Mouse (Mus musculus) left cerebral cortex, postnatal 14 days (tissue): Measurements from ENCODE around the gene Camkk1. TPM values are rescaled to one million over a fixed set of nuclear protein-coding genes. Genes with fewer than 3 reads are reported as not detected.

Experiments
- DNase-seq, 2 experiments: peaks; one replicate each; pipeline ENCODE4 v3.0.0; 2021 to 2022; ENCODE audit warnings: low spot score in 2 of 2, mixed read lengths in 1 of 2
- intact Hi-C: fragments of 180-260 bp; cut with DNase I; formaldehyde crosslinking; loops from one replicate; pipeline ENCODE4 v1.15.1; 2025
- long read RNA-seq, 2 experiments: library from polyadenylated mRNA; stranded (forward); transcript quantifications; one replicate each; pipeline ENCODE4 v2.0.0; 2021
- total RNA-seq, 2 experiments: library from RNA; stranded (reverse); gene quantifications; 2 replicates each; pipeline ENCODE4 v1.2.3; 2021

The Camkk1 gene
- 10 to 100 TPM; 47.2 to 53.4 TPM for total RNA-seq
- long read RNA-seq, experiment 1, transcript Camkk1-201 (16 exons, 3,424 nt), result major isoform, 78 of 104 reads
- long read RNA-seq, experiment 1, transcript Camkk1-203 (15 exons, 3,717 nt), result minor isoform, 5 of 104 reads
- long read RNA-seq, experiment 1, partial matches to known transcripts, result 4 of 104 reads
- long read RNA-seq, experiment 1, other reads (novel, unspliced or antisense), result 17 of 104 reads
- long read RNA-seq, experiment 2, transcript Camkk1-201 (16 exons, 3,424 nt), result major isoform, 57 of 110 reads
- long read RNA-seq, experiment 2, transcript Camkk1-203 (15 exons, 3,717 nt), result minor isoform, 14 of 110 reads
- long read RNA-seq, experiment 2, partial matches to known transcripts, result 10 of 110 reads
- long read RNA-seq, experiment 2, other reads (novel, unspliced or antisense), result 29 of 110 reads

DNA sequence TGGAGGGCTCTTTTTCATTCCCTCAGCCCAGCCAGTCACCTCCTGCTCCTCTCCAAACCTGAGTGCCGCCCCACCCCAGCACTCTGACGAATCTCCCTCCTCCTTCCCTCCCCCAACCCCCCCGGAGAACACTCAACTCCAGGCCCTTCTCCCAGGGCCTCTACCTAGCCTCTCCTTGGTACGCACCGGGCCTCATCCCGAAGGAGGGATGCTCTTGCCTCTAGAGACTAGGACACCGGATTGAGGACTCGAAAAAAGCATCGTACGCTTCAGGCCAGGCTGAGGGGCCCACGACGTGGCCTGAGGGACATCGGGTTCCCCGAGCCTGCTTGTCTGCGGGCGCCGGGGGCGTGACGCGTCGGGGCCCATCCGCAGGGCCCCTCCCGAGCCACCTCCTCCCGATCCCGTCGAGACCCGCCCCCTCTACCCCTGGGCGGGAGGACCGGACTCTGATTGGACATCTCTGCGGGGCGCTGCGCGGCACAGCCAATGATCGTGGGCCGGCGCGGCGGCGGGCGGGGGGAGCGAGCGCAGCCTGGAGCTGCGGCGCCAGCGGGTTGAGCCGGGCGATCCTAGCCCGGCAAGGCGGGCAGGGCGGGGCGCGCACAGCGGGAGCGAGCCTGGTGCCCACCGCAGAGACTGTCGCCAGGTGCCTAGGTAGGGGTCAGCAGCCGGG lies at the start of gene Camkk1:
Camkk1 (plus strand) TSS at position 538 of the 676 bp plus-strand sequence.
- DNase-seq, result peak; percentile 95
- intact Hi-C loops, result no loop called here

DNA sequence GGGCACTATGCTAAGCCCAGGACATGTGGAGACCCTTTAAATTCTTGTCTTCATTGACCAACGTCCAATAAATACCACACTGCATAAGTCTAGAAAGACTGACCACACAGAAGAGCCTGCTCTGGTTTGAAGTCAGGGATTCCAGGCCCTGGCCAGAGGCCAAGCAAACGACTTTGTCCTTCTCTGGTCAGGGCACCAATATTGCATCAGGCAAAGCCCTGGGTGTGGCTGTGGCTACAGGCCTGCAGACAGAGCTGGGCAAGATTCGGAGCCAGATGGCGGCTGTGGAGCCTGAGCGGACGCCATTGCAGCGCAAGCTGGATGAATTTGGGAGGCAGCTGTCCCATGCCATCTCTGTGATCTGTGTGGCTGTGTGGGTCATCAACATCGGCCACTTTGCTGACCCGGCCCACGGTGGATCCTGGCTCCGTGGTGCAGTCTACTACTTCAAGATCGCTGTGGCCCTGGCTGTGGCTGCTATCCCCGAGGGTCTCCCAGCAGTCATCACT lies 43.8 kb upstream of the Camkk1 start:
- intact Hi-C loops, result no loop called here
- no peak for DNase-seq

- intact Hi-C loops, result no loop called here
- DNase-seq, result no peak
Measured at GRCm38 (mm10) chr11:72982516-72982915, 36.3 kb upstream of the Camkk1 start.

GRCm38 (mm10) chr11:72983283-72983682 lies 35.5 kb upstream of the Camkk1 start:
- intact Hi-C loops, result no loop called here

GRCm38 (mm10) chr11:72986745-72987144 lies 32.1 kb upstream of the Camkk1 start:
- intact Hi-C loops, result no loop called here
- no peak for DNase-seq

More at GRCm38 (mm10) chr11:72983283-72983682, 35.5 kb upstream of the Camkk1 start:
- no peak for DNase-seq

GRCm38 (mm10) chr11:72987234-72987633 lies 31.6 kb upstream of the Camkk1 start:
- DNase-seq, result no peak
- intact Hi-C loops, result no loop called here

DNA sequence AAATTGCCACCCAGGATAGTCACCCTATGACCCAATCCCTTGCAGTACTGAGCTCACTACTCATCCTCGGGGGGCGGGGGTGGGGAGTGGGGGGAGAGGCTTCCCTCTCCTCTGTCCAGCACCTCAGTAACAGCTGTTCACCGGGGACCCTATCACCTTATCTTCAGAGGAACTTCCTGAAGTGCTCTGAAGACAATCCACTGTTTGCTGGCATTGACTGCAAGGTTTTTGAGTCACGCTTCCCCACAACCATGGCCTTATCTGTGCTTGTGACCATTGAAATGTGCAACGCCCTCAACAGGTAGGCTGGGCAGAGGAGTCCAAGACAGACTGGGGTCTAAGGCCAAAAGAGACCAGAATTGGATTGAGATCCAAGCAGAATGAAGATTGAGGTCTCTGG lies 31.0 kb upstream of the Camkk1 start:
- DNase-seq, result no peak
- intact Hi-C loops, result no loop called here

GRCm38 (mm10) chr11:72989044-72989443 lies 29.8 kb upstream of the Camkk1 start:
- no peak for DNase-seq
- intact Hi-C loops, result no loop called here

GRCm38 (mm10) chr11:72990688-72991087 lies 28.1 kb upstream of the Camkk1 start:
- intact Hi-C loops, result loop anchor here (5.0 kb wide), 1 partner anchor 48 kb away; no protein-coding TSS in a partner anchor
- no peak for DNase-seq

- intact Hi-C loops, result loop anchor here (5.0 kb wide), 1 partner anchor 50 kb away; no protein-coding TSS in a partner anchor
- no peak for DNase-seq
Measured at GRCm38 (mm10) chr11:72991961-72992360, 26.8 kb upstream of the Camkk1 start.

- no peak for DNase-seq
- intact Hi-C loops, result no loop called here
Measured at GRCm38 (mm10) chr11:72996346-72996745, 22.5 kb upstream of the Camkk1 start.

- DNase-seq, result no peak
- intact Hi-C loops, result no loop called here
Measured at GRCm38 (mm10) chr11:72996781-72997180, 22.0 kb upstream of the Camkk1 start.

- intact Hi-C loops, result no loop called here
Measured at GRCm38 (mm10) chr11:72997529-72998326, 21.1 kb upstream of the Camkk1 start.

GRCm38 (mm10) chr11:72998771-72999170 lies 20.0 kb upstream of the Camkk1 start, which contains the start of gene P2rx1:
P2rx1 (plus strand) TSS chr11:72999103.
- DNase-seq, result no peak
- intact Hi-C loops, result no loop called here

More at GRCm38 (mm10) chr11:72997529-72998326, 21.1 kb upstream of the Camkk1 start:
- DNase-seq, result no peak

DNA sequence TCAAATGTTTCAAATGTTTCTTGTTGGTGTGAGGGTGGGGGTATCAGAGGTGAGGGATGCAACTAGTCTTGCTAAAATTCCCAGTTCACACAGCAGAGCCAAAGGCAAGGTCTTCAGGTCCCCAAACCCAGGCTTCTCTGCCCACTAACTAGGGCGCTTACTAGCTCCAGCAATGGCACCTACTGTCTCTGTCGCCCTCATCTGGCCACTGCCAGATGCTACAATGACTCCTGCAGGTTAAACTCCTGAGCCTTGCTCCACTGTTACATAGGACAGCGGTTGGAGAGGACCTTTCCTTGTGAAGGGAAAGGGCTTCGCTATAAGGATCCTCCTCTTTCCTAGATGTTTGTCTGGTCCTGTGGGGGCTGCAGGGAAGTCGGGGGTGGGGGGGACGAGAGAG lies 17.8 kb upstream of the Camkk1 start:
- DNase-seq, result peak; percentile 71 to 79

GRCm38 (mm10) chr11:73006377-73006776 lies 12.4 kb upstream of the Camkk1 start:
- DNase-seq, result peak in 1 of 2 experiments; percentile 60
- intact Hi-C loops, result loop anchor here (2.0 to 5.0 kb wide), 2 partner anchors 32 to 101 kb away; no protein-coding TSS in a partner anchor

More for the DNA sequence above, 17.8 kb upstream of the Camkk1 start:
- intact Hi-C loops, result loop anchor here (1.0 kb wide), 1 partner anchor 75 kb away; no protein-coding TSS in a partner anchor

GRCm38 (mm10) chr11:73007113-73007512 lies 11.7 kb upstream of the Camkk1 start:
- no peak for DNase-seq
- intact Hi-C loops, result loop anchor here (2.0 to 5.0 kb wide), 2 partner anchors 32 to 100 kb away; no protein-coding TSS in a partner anchor

GRCm38 (mm10) chr11:73007698-73008481 lies 10.9 kb upstream of the Camkk1 start:
- peak in 1 of 2 experiments; percentile 65 for DNase-seq

More at GRCm38 (mm10) chr11:73007698-73008481, 10.9 kb upstream of the Camkk1 start:
- intact Hi-C loops, result loop anchor here (2.0 to 5.0 kb wide), 2 partner anchors 31 to 99 kb away; no protein-coding TSS in a partner anchor
